Mouse (Mus musculus): Measurements from ENCODE around the gene Tspan13. TPM values are rescaled to one million over a fixed set of nuclear protein-coding genes. Genes with fewer than 3 reads are reported as not detected.

The Tspan13 gene
- polyA plus RNA-seq, 1 experiment from 2014 or later = 26.2 TPM

Other genes with a start within 250 kb of the Tspan13 start
- gene Agr3, start 116.9 kb downstream of the Tspan13 start, polyA plus RNA-seq (2016; fragmentation: Nextera tagmentation; extraction: Ambion mirVana) = not detected in 2 replicates
- gene Agr2, start 49.6 kb downstream of the Tspan13 start, polyA plus RNA-seq (2016; fragmentation: Nextera tagmentation; extraction: Ambion mirVana) = not detected in 2 replicates
- gene Ankmy2, start 114.6 kb upstream of the Tspan13 start, polyA plus RNA-seq (2016; fragmentation: Nextera tagmentation; extraction: Ambion mirVana) = 12.7 and 13.6 TPM in 2 replicates
- 99.4 and 103 TPM in 2 replicates for gene Bzw2, start 115.6 kb upstream of the Tspan13 start, polyA plus RNA-seq (2016; fragmentation: Nextera tagmentation; extraction: Ambion mirVana)
- not detected in 2 replicates for gene Lrrc72, start 210.9 kb upstream of the Tspan13 start, polyA plus RNA-seq (2016; fragmentation: Nextera tagmentation; extraction: Ambion mirVana)